Mouse (Mus musculus): ENCODE results near the gene Ankra2.
A peak's percentile ranks its signal among the peaks of the same experiment; 100 is the strongest.

Gene Ankra2

GRCm38 (mm10) chr13:98262636-98263457 is at the start of gene Ankra2, which contains the start of gene Utp15:
Ankra2 (plus strand) TSS chr13:98263074.
Utp15 (minus strand) TSS chr13:98263041.
- DNase-seq: peak; percentile 89 to 94

- DNase-seq: no peak
Observed at GRCm38 (mm10) chr13:98222848-98223247, 40.0 kb upstream of the Ankra2 start.

- no peak for DNase-seq
Observed at GRCm38 (mm10) chr13:98226225-98226624, 36.6 kb upstream of the Ankra2 start.

- DNase-seq: no peak
Observed at GRCm38 (mm10) chr13:98230511-98230910, 32.4 kb upstream of the Ankra2 start.

GRCm38 (mm10) chr13:98235451-98235850 is 27.4 kb upstream of the Ankra2 start:
- no peak for DNase-seq

GRCm38 (mm10) chr13:98239978-98240641 is 22.8 kb upstream of the Ankra2 start:
- DNase-seq: no peak

- DNase-seq: no peak
Observed at GRCm38 (mm10) chr13:98241531-98242282, 21.2 kb upstream of the Ankra2 start.

- DNase-seq: no peak
Observed at GRCm38 (mm10) chr13:98244571-98245350, 18.1 kb upstream of the Ankra2 start.

GRCm38 (mm10) chr13:98245386-98245785 is 17.5 kb upstream of the Ankra2 start:
- no peak for DNase-seq

GRCm38 (mm10) chr13:98249594-98249993 is 13.3 kb upstream of the Ankra2 start:
- DNase-seq: no peak

- DNase-seq: no peak
Observed at GRCm38 (mm10) chr13:98254921-98255320, 8.0 kb upstream of the Ankra2 start.

GRCm38 (mm10) chr13:98263458-98263987 is 649 bp downstream of the Ankra2 start:
- DNase-seq: no peak

- no peak for DNase-seq
Observed at GRCm38 (mm10) chr13:98264111-98264510, 1.2 kb downstream of the Ankra2 start.

- DNase-seq: no peak
Observed at GRCm38 (mm10) chr13:98274023-98274422, 11.1 kb downstream of the Ankra2 start.

- no peak for DNase-seq
Observed at GRCm38 (mm10) chr13:98275646-98276045, 12.8 kb downstream of the Ankra2 start.

GRCm38 (mm10) chr13:98276253-98276652 is 13.4 kb downstream of the Ankra2 start:
- no peak for DNase-seq

- DNase-seq: no peak
Observed at GRCm38 (mm10) chr13:98277501-98277900, 14.6 kb downstream of the Ankra2 start.

GRCm38 (mm10) chr13:98279686-98280085 is 16.8 kb downstream of the Ankra2 start, which contains the start of gene Gm21976:
Gm21976 (plus strand) TSS chr13:98279887.
- no peak for DNase-seq

- no peak for DNase-seq
Observed at GRCm38 (mm10) chr13:98280990-98281650, 18.2 kb downstream of the Ankra2 start.

- DNase-seq: no peak
Observed at GRCm38 (mm10) chr13:98290719-98291118, 27.8 kb downstream of the Ankra2 start.

- no peak for DNase-seq
Observed at GRCm38 (mm10) chr13:98291712-98292111, 28.8 kb downstream of the Ankra2 start.

GRCm38 (mm10) chr13:98296072-98296471 is 33.2 kb downstream of the Ankra2 start:
- no peak for DNase-seq
